Mouse (Mus musculus): ENCODE data around the gene Tbc1d23. TPM values are rescaled to one million over a fixed set of nuclear protein-coding genes. Genes with fewer than 3 reads are reported as not detected.
"Not testable (repeated sequence)": the region's sequence is repeated elsewhere in the genome, so short reads cannot be mapped to it uniquely, and the experiment has no call there.

Gene Tbc1d23
- total RNA-seq (2021): 35.1 and 45.1 TPM in 2 replicates
- long read RNA-seq, transcript Tbc1d23-203 (19 exons, 3,112 nt): major isoform, 7 of 18 reads
- long read RNA-seq, transcript Tbc1d23-201 (18 exons, 3,690 nt): minor isoform, 6 of 18 reads
- long read RNA-seq, partial matches to known transcripts: 1 of 18 reads
- long read RNA-seq, other reads (novel, unspliced or antisense): 4 of 18 reads

GRCm38 (mm10) chr16:57231089-57231936, at the start of gene Tbc1d23:
Gene Tbc1d23 (minus strand): TSS chr16:57231504.
- peak; percentile 97 for DNase-seq

DNA sequence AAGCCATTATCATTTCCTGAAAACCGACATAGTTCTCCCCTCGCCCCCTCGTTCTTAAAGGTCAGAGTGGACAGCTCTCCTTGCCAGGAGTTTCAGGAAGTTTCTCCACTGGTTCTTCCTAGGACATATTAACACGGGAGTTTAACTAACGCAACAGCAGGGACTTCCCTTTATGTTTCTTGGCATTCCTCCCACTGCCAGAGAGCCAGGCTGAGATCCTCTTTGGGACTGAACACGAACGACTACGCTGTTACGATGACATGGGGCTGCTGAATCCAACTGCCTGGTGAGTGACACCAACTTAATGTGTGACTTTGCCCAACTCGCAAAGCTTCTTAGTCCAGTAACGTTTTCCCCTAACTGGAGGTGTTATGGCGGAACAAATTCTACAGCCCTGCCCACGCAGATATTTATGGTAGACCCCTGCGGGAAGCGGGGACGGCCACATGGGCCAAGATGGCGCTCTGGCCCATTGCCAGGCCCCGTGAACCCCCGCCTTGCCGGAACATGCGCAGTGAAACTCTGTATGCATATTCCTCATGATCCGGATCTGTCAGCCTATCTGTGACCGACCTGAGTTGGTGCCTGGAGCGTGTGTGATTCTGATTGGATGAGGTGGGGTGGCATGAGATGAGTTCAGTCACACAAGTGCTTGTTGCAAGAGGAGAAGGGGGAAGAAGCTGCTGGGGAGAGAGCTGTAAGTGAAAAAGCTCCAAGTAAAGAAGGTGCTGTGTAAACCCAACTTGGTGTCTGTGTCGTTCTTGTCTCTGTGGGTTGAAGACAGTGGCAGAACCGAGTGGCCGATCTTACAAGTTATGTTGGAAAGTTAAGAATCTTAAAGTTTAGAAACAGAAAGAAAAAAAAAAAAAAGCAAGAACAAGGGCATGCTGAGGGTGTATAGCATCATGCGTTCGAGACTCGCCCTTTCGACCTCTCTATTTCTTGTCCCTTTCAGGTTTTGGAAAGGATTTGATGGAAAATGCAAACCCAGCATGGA, 49.2 kb upstream of the Tbc1d23 start:
- no peak for DNase-seq

- DNase-seq: no peak
Observed at GRCm38 (mm10) chr16:57278976-57279626, 47.8 kb upstream of the Tbc1d23 start.

- no peak for DNase-seq
Observed at GRCm38 (mm10) chr16:57269751-57270150, 38.4 kb upstream of the Tbc1d23 start.

DNA sequence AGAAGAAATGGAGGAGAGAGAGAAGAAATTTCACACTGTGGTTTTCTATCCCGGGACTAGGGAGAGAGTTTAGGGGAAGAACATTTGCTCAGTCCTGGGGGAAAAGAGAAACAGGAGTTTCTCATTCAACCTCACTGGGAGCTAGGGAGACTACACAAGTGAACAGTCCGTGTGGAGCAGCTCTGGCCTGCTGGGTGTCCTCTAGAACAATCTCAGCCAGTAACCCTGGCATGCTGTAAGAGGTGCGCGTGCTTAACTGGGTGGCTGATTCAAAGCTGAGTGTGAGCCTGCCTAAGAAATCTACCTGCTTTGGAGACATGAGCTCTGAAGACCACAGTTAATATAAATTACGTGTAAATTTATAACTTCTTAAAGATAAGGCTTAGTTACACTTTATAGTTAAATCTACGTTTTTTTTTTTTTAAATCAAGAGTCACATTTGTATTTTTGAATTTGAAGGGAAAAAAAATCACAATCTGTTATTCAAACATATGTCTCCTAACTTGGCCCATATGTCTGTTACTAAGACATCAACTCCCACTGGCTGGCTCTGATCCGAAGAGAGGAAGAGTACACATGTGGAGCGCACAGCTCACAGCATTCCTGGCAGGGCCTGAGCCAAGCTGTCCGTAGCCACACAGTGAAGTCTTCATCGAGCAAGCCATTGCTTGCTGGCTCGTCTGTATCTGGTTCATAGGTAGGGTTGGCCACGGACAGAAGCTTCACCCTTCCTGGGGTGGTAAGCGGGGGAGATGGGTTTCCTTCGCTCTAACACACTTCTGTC, 36.9 kb upstream of the Tbc1d23 start:
- no peak for DNase-seq

GRCm38 (mm10) chr16:57267068-57267467, 35.8 kb upstream of the Tbc1d23 start:
- DNase-seq: no peak

- no peak for DNase-seq
Observed at GRCm38 (mm10) chr16:57260152-57260551, 28.8 kb upstream of the Tbc1d23 start.

GRCm38 (mm10) chr16:57259356-57260083, 28.2 kb upstream of the Tbc1d23 start:
- DNase-seq: no peak

DNA sequence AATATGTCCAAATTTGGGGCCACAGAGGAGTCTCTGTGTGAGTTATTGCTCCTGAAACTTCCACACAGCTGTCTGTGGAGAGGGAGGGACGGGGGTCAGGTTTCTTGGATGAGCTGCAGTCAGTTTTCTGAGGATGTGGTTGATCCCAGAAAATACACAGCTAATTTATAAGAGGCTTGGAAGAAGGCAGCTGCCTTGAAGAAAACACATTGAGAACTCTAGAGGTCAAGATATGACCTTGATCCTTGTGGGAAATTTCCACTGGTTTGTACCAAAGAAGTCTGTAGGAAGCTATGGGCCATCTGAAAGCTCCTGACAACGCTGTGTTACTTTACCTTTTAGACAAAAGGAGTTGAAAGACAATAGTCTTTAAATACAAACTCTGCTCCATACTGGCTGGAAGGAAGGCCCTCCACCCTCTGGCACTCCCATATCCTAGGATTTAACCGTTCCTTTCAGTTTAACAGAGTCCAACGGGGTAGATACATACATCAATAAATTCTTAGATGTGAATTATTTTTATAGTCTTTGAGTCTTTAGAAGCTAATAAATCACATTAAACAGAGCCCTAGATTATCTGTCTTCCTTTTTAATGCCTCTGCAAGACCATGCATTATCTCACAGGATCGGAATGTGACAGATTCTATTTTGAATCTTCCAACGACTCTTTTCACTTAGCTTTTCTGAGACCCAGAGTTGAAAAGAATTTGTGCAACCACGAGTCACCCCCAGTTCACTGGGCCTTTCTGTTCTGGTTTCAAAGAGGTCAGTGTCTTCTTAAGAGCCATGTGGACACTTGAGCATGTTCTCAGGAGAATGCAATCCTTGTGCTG, 20.5 kb upstream of the Tbc1d23 start:
- no peak for DNase-seq

DNA sequence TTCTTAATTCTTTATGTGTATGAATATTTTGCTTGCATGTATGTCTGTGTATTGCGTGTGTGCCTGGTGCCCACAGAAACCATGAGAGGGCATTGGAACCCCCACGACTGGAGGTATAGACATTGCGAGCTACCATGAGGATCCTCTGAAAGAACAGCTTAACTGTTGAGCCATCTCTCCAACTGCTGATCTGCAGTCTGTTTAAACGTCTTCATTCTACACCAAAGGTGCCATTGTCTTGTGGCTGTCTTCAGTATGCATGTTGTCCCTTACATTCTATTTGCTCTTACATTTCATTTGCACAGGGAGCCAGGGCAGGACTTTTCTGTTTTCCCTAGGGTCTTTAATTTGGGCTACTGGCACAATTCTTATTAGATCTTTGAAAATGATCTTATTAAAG, 19.7 kb upstream of the Tbc1d23 start:
- no peak for DNase-seq

DNA sequence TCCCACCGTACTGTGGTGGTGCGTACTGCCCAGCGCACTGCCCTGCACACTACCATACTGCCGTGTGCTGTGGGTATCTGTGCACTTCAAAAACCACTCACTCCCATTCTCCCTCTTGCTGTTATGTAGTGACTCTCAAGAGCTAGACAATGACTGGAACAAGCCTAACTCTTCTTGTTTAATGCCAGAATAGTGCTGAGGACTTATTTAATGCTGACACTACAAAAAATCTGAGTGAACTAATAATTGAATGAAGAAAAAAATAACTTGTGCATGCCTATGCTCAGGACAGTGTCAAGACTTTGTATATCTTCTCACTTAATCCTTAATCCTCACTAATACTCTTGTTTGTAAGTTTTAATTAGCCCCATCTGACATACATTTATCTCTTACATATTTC, 16.2 kb upstream of the Tbc1d23 start:
- no peak for DNase-seq

- DNase-seq: no peak
Observed at GRCm38 (mm10) chr16:57246596-57246995, 15.3 kb upstream of the Tbc1d23 start.

GRCm38 (mm10) chr16:57243858-57244248, 12.5 kb upstream of the Tbc1d23 start:
- peak; percentile 85 for DNase-seq

DNA sequence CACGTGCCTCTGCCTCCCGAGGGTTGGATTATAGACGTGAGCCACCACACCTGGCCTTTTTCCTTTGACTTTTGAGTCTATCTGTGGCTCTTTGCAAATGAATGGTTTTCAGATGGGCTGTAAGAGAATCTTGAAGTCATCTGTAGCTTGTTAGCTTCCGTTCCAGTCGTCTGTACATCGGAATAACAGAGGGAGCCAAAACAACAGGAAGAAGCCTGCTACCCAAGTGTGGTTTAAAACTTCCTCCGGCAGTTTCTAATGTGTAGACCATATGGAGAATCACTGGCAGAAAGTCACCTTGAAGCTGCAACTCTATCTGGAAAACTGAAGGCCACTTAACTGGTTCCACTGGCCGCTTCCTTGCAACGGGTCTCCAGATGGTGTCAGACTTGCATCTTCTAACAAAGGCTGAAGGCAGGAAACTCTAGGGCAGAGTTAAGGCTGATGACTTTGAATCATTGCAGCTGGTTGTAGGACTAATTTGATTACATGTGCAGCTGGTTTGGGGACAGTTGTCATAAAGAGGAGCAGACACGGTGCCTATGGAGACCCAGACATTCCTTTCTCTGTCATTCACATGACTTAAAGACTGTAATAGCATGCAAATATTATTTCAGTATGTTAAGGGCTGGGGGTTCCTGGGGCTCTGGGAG, 12.0 kb upstream of the Tbc1d23 start:
- DNase-seq: no peak

DNA sequence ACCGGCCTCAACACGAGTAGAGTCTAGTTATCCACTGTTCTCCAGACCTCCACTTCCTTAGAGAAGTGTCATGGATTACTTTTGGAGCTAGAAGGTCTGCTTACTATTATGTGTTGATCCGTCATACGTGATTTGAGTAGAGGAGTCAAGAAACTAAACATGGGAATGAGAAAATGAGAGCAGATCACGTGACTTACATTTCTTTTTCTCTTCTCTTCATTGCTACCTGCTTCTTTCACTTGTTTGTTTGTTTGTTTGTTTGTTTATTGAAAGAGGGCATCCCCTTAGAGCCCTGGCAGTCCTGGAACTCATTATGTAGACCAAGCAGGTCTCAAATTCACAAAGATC, 11.5 kb upstream of the Tbc1d23 start:
- DNase-seq: no peak

DNA sequence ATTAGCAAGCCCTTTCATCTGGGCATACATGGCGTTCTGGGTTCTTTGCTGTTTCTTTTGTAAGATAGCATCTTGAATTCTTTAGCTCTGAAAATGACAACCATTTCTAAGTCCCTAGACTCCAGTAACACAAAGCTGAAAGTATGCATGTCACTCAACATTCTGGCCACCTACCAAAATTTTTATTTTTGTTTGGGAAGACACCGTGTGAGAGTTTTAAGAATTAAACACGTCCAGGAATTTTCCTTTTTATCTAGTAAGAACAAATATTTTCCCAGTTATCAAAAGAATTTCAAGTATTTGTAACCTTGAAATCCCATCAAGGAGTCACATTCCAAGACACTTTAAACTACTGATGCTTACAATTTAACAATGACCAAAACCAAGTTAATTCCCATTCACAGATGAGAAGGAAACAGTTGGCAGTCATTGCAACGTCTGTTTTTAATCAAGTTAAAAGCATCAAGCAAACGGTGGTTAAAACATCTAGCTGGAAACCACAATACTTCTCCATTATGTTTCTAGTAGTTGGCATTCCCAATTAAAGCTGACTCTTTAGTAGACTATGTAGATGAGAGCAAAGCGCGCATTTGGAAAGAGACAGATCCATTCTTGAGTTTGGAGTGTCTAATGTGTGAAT, 4.7 kb upstream of the Tbc1d23 start:
- no peak for DNase-seq

DNA sequence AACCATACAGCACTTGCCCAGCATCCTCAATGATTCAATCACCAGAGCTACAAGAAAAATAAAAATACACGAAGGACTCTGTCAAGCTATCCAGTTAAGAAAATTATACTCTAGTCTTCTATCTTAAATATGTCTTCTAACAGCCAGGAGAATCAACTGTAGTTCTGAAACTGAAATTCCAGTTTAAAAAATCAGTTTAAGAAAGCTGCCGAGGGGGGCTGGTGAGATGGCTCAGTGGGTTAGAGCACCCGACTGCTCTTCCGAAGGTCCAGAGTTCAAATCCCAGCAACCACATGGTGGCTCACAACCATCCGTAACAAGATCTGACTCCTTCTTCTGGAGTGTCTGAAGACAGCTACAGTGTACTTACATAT, 620 bp upstream of the Tbc1d23 start:
- DNase-seq: not testable (repeated sequence)

DNA sequence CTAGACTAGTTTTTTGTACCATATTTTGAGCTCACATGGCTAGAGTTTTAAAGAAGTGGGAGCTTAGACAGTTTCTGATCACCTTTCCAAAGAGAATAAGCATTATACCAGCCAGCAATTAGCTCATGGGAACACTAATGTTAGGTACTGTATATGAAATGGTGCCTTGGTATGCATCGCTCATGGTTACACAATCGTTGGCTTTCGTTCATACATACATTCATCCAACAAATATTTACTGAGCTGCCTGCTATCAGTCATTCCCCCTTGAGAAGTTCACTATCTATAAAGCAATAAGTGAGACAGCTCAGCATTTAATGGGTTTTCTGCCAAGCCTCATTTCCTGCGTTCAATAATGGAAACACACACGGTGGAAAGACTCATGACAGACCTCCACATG, 4.9 kb downstream of the Tbc1d23 start:
- DNase-seq: no peak

DNA sequence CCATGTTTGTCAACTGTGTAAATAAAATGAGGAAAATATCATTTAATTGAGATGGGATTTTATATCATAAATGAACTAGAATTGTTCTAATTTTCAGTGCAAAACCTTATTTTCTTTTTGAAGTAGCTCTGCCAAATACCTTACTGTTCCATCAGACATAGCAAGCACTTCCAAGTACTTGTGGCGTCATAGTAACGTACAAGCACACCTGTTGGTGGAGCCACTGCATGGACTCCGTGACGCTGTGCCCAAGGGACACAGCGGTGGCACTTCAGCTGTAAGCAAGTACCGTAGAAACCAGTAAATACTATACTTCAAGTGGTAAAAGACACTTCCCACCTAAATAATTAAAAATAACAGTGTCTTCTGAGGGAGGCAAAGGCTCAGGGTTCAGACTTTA, 10.9 kb downstream of the Tbc1d23 start:
- no peak for DNase-seq
